Mouse (Mus musculus) kidney, adult 10 weeks (tissue): Measurements from ENCODE around the gene Fthl17f. TPM values are rescaled to one million over a fixed set of nuclear protein-coding genes. Genes with fewer than 3 reads are reported as not detected.

Experiments
- polyA plus RNA-seq: library from polyadenylated mRNA; stranded (reverse); fragments of 350-450 nt; fragmentation: Illumina TruSeq; extraction: RNeasy Lipid Tissue Mini Kit (QIAGEN cat#74804); gene quantifications from one replicate; pipeline ENCODE4 v1.2.3, GENCODE M21; 2014; ENCODE audit warnings: low read depth, low replicate concordance

Gene Fthl17f
- not detected for polyA plus RNA-seq

DNA sequence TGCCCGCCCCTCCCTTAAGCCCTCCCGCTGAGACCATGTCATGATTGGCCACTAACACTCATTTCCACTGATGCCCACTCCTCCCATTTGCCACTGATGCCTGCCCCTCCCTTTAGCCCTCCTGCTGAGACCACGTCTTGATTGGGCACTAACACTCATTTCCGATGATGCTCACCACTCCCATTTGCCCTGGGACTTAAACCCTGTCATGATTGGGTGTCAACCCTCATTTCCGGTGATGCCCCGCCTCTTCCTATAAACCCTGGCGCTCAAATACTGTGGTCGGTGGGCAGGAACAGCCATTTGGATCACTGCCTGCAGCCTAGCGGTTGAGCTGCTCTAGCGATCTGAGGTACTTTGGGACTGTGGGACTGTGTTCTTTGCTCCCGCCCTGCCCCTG lies at the start of gene Fthl17f:
Gene Fthl17f, plus strand, starts transcription at position 301 of the 400 bp plus-strand sequence.

DNA sequence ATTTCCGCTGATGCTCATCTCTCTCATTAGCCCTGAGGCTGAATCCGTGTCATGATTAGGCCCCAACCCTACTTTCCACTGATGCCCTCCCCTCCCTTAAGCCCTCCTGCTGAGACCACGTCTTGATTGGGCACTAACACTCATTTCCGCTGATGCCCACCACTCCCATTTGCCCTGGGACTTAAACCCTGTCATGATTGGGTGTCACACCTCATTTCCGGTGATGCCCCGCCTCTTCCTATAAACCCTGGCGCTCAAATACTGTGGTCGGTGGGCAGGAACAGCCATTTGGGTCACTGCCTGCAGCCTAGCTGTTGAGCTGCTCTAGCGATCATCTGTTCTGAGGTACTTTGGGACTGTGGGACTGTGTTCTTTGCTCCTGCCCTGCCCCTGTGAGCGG lies 29.6 kb upstream of the Fthl17f start, which contains the start of gene Fthl17e:
Gene Fthl17e, plus strand, starts transcription at position 301 of the 400 bp plus-strand sequence.

DNA sequence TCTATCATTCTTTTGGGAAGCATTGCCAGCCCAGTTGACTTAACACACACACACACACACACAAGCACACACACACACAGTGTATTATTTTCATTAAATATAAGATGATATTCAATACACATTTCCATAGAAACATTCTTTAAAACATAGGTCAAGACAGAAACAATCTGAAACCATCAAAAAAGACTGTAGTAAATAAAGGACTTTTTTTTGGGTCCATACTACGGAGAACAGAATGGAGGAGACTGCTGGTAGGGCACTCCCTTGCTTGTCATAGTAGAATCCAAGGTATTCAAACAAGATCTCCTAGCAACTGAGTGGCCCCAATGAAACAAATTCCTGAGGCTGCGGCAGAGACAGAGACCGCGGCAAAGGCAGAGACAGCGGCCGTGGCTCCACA lies 41.4 kb downstream of the Fthl17f start, which contains the start of gene 4930402K13Rik:
Gene 4930402K13Rik, plus strand, starts transcription at position 301 of the 400 bp plus-strand sequence.

Other genes with a start within 250 kb of the Fthl17f start
- not detected for gene Gm6592, start 219.0 kb upstream of the Fthl17f start, polyA plus RNA-seq
- gene Gm5751, start 188.8 kb upstream of the Fthl17f start, polyA plus RNA-seq: not detected
- gene B630019K06Rik, start 170.6 kb upstream of the Fthl17f start, polyA plus RNA-seq: 4.7 TPM
- not detected for gene Fthl17b, start 100.0 kb upstream of the Fthl17f start, polyA plus RNA-seq
- not detected for gene Fthl17c, start 86.5 kb upstream of the Fthl17f start, polyA plus RNA-seq
- not detected for gene Fthl17d, start 76.3 kb upstream of the Fthl17f start, polyA plus RNA-seq
- not detected for gene Fthl17e, start 29.5 kb upstream of the Fthl17f start, polyA plus RNA-seq
- gene 4930402K13Rik, start 41.5 kb downstream of the Fthl17f start, polyA plus RNA-seq: not detected
- 8.8 TPM for gene Lancl3, start 136.9 kb downstream of the Fthl17f start, polyA plus RNA-seq
- gene Gm14862, start 193.9 kb downstream of the Fthl17f start, polyA plus RNA-seq: not detected
- gene Xk, start 209.7 kb downstream of the Fthl17f start, polyA plus RNA-seq: 1.6 TPM
- not detected for gene H2al1m, start 220.7 kb downstream of the Fthl17f start, polyA plus RNA-seq